13 mouse cellular contexts compared by ENCODE assay signal in genomic region chr4:154586334-154586733, GRCm38 (mm10). TPM values are rescaled to one million over a fixed set of nuclear protein-coding genes. Genes with fewer than 3 reads are reported as not detected.
A peak's percentile ranks its signal among the peaks of the same experiment; 100 is the strongest.
DNase-seq lines count a peak whose midpoint lies in the region; ATAC-seq and TF ChIP-seq lines count a peak whose summit lies in the region.
"Had no signal": no experiment of that assay in that cellular context is flagged by ENCODE, and none has a peak within 500 bp of the region (broad histone marks: within the 10 kb centered on the region; RNA-seq: fewer than 3 reads in every experiment).

No protein-coding gene starts in this region.

- H3K4me2 ChIP-seq in heart, embryonic 14.5 days (ENCODE audit: low read length), result peak overlapping the region; percentile 6; the same call in 1 of the 2 replicates
- no peak overlapping the region for H3K4me2 ChIP-seq in lung, postnatal 0 days (replicated peaks; ENCODE audit: low read depth, low read length)
- H3K4me2 ChIP-seq in forebrain, embryonic 11.5 days (ENCODE audit: low read depth, low read length, severe bottlenecking), result no peak overlapping the region
- no peak overlapping the region for H3K4me2 ChIP-seq in limb, embryonic 12.5 days
- H3K4me2 ChIP-seq: liver, embryonic 13.5 days had no signal

- TF ChIP-seq EP300 in lung, postnatal 0 days (IDR thresholded peaks at IDR 0.05), result no peak

- no peak for DNase-seq in heart, adult 11 months
- no peak for DNase-seq in lung, postnatal 0 days (ENCODE audit: low spot score)
- no peak for DNase-seq in lung, postnatal 25 days (ENCODE audit: low spot score)
- DNase-seq in forebrain, embryonic 11.5 days (ENCODE audit: low spot score), result no peak
- no peak for DNase-seq in thymus, postnatal 25 days
- DNase-seq in kidney, adult 2 months, result no peak
- DNase-seq: gastrocnemius, postnatal 10 days; liver, embryonic 13.5 days; right cerebral cortex, adult 18-20 months; thymus, adult 18-20 months had no signal

- no peaks in the 10 kb centered on the region for H3K36me3 ChIP-seq in heart, embryonic 14.5 days (ENCODE audit: control insufficient read depth, insufficient read depth, low read length)
- no peaks in the 10 kb centered on the region for H3K36me3 ChIP-seq in lung, postnatal 0 days (ENCODE audit: insufficient read depth, low read length)
- no peaks in the 10 kb centered on the region for H3K36me3 ChIP-seq in forebrain, embryonic 11.5 days (ENCODE audit: control insufficient read depth, insufficient read depth, low read length)
- H3K36me3 ChIP-seq in limb, embryonic 12.5 days, result 0 out of 2 replicates have a peak, but pooled peaks cover 6% of the 10 kb centered on the region
- no peaks in the 10 kb centered on the region for H3K36me3 ChIP-seq in kidney, adult 2 months (ENCODE audit: control insufficient read depth, insufficient read depth, low read length)
- H3K36me3 ChIP-seq: liver, embryonic 13.5 days had no signal

- no peak overlapping the region for H3K4me3 ChIP-seq in heart, embryonic 14.5 days (ENCODE audit: control insufficient read depth in 1 of 2, insufficient read depth in 1 of 2, low read depth in 1 of 2, low read length in 2 of 2)
- H3K4me3 ChIP-seq in lung, postnatal 0 days (ENCODE audit: low read depth, low read length), result no peak overlapping the region
- no peak overlapping the region for H3K4me3 ChIP-seq in forebrain, embryonic 11.5 days (ENCODE audit: low read depth, low read length)
- H3K4me3 ChIP-seq in limb, embryonic 12.5 days (replicated peaks), result no peak overlapping the region
- no peak overlapping the region for H3K4me3 ChIP-seq in kidney, adult 2 months (ENCODE audit: insufficient read depth, low read depth, low read length)
- H3K4me3 ChIP-seq: liver, embryonic 13.5 days had no signal

- H3K4me1 ChIP-seq in heart, embryonic 14.5 days (ENCODE audit: control insufficient read depth in 2 of 2, insufficient read depth in 2 of 2, low read length in 2 of 2), result peaks cover 42 to 64% of the 10 kb centered on the region in 2 experiments
- peaks cover 26% of the 10 kb centered on the region for H3K4me1 ChIP-seq in lung, postnatal 0 days (ENCODE audit: insufficient read depth, low read depth, low read length)
- H3K4me1 ChIP-seq in forebrain, embryonic 11.5 days (replicated peaks; ENCODE audit: control insufficient read depth, insufficient read depth, low read length), result peaks cover 66% of the 10 kb centered on the region
- peaks cover 98% of the 10 kb centered on the region for H3K4me1 ChIP-seq in limb, embryonic 12.5 days (replicated peaks)
- no peaks in the 10 kb centered on the region for H3K4me1 ChIP-seq in kidney, adult 2 months (ENCODE audit: control insufficient read depth, insufficient read depth, low read length)

- peak overlapping the region; percentile 20 to 78; a peak in 3 of 4 replicates for H3K27ac ChIP-seq in heart, embryonic 14.5 days (replicated peaks in 1 of 2; ENCODE audit: control insufficient read depth in 1 of 2, insufficient read depth in 1 of 2, low read depth in 2 of 2, low read length in 2 of 2)
- peak overlapping the region; percentile 8 for H3K27ac ChIP-seq in lung, postnatal 0 days (ENCODE audit: low read length)
- peak overlapping the region; percentile 79 for H3K27ac ChIP-seq in forebrain, embryonic 11.5 days (ENCODE audit: low read depth, low read length)
- H3K27ac ChIP-seq in limb, embryonic 12.5 days, result peak overlapping the region; percentile 72
- no peak overlapping the region for H3K27ac ChIP-seq in kidney, adult 2 months (ENCODE audit: insufficient read depth, low read depth, low read length)
- H3K27ac ChIP-seq: liver, embryonic 13.5 days had no signal

- H3K9me3 ChIP-seq in heart, embryonic 14.5 days (ENCODE audit: control insufficient read depth, low read length), result no peaks in the 10 kb centered on the region
- no peaks in the 10 kb centered on the region for H3K9me3 ChIP-seq in lung, postnatal 0 days (ENCODE audit: low read length)
- no peaks in the 10 kb centered on the region for H3K9me3 ChIP-seq in forebrain, embryonic 11.5 days (ENCODE audit: control insufficient read depth, low read length)
- no peaks in the 10 kb centered on the region for H3K9me3 ChIP-seq in limb, embryonic 12.5 days
- H3K9me3 ChIP-seq: liver, embryonic 13.5 days had no signal

- H3K9ac ChIP-seq in heart, embryonic 14.5 days (ENCODE audit: low read length), result peak overlapping the region; percentile 61
- no peak overlapping the region for H3K9ac ChIP-seq in lung, postnatal 0 days (replicated peaks; ENCODE audit: low read depth)
- peak overlapping the region; percentile 32 for H3K9ac ChIP-seq in forebrain, embryonic 11.5 days (ENCODE audit: low read length)
- no peak overlapping the region; the same call in 1 of the 2 replicates for H3K9ac ChIP-seq in limb, embryonic 12.5 days (replicated peaks)
- H3K9ac ChIP-seq: liver, embryonic 13.5 days had no signal

- no peak for TF ChIP-seq CTCF in lung, postnatal 0 days (IDR thresholded peaks at IDR 0.05)
- no peak for TF ChIP-seq CTCF in kidney, adult 2 months (conservative IDR thresholded peaks at IDR 0.05; ENCODE audit: insufficient read depth, insufficient read length, low read depth, low read length)

- no peak for ATAC-seq in heart, embryonic 14.5 days (ENCODE audit: insufficient number of reproducible peaks, insufficient read depth, low FRiP score, low read depth)
- no peak for ATAC-seq in lung, postnatal 0 days
- ATAC-seq in forebrain, embryonic 11.5 days (replicated peaks; ENCODE audit: low FRiP score), result peak; percentile 49
- ATAC-seq in limb, embryonic 12.5 days (ENCODE audit: insufficient number of reproducible peaks, insufficient read depth, low FRiP score, low TSS enrichment, low read depth), result no peak
- ATAC-seq: CD4-positive, CD25-positive, alpha-beta regulatory T cell, adult 4 months had no signal

- no peak for TF ChIP-seq POLR2A in kidney, adult 2 months (IDR thresholded peaks at IDR 0.05; ENCODE audit: low read depth, low read length)

- H3K27me3 ChIP-seq in heart, embryonic 14.5 days (ENCODE audit: control insufficient read depth, insufficient read depth, low read length), result no peaks in the 10 kb centered on the region
- H3K27me3 ChIP-seq in lung, postnatal 0 days (replicated peaks; ENCODE audit: insufficient read depth, low read length), result no peaks in the 10 kb centered on the region
- no peaks in the 10 kb centered on the region for H3K27me3 ChIP-seq in forebrain, embryonic 11.5 days (ENCODE audit: control insufficient read depth, insufficient read depth, low read length)
- no peaks in the 10 kb centered on the region for H3K27me3 ChIP-seq in limb, embryonic 12.5 days
- no peaks in the 10 kb centered on the region for H3K27me3 ChIP-seq in kidney, adult 2 months (replicated peaks; ENCODE audit: control insufficient read depth, insufficient read depth, low read length)
- H3K27me3 ChIP-seq: liver, embryonic 13.5 days had no signal

- 68% methylated on average over 11 of the region's 11 CpGs for WGBS in heart, embryonic 14.5 days
- WGBS in lung, postnatal 0 days, result 63% methylated on average over 11 of the region's 11 CpGs
- 49% methylated on average over 11 of the region's 11 CpGs for WGBS in forebrain, embryonic 11.5 days
- 59% methylated on average over 11 of the region's 11 CpGs for WGBS in limb, embryonic 12.5 days
- WGBS in kidney, adult 2 months, result 73% methylated on average over 11 of the region's 11 CpGs

RNA-seq across cellular contexts. Expression of gene Prdm16, which starts 50.3 kb away (rescaled TPM):
- polyA plus RNA-seq in heart, embryonic 14.5 days (2014; fragmentation: Nextera tagmentation; extraction: Ambion mirVana), result 18.1 and 19.5 TPM in 2 replicates
- polyA plus RNA-seq in lung, postnatal 0 days (2015; fragmentation: Nextera tagmentation; extraction: Ambion mirVana), result 15.2 and 19.2 TPM in 2 replicates
- polyA plus RNA-seq in forebrain, embryonic 11.5 days (2014; fragmentation: Nextera tagmentation; extraction: Ambion mirVana), result 44.7 and 49.3 TPM in 2 replicates
- polyA plus RNA-seq in limb, embryonic 12.5 days (2016; fragmentation: Nextera tagmentation; extraction: Ambion mirVana), result 97.9 and 115 TPM in 2 replicates
- polyA plus RNA-seq in kidney, adult 2 months (2012; rRNA removed), result 7.1 and 8.5 TPM in 2 replicates

Comparison
In these comparisons a context has a peak if more than half of its experiments do, and no peak if none do; other contexts are left out.
1. H3K9ac ChIP-seq: peak in heart, embryonic 14.5 days (single experiment) and forebrain, embryonic 11.5 days (single experiment); none in lung, postnatal 0 days (single experiment) and limb, embryonic 12.5 days (single experiment).